Mouse (Mus musculus) left cerebral cortex, postnatal 36 days (tissue): ENCODE data around the gene Emilin1. TPM values are rescaled to one million over a fixed set of nuclear protein-coding genes. Genes with fewer than 3 reads are reported as not detected.

Experiments
- DNase-seq, 2 experiments: peaks; one replicate each; pipeline ENCODE4 v3.0.0; 2021 to 2022; ENCODE audit warnings: low spot score in 2 of 2, mixed read lengths in 1 of 2
- intact Hi-C: fragments of 180-260 bp; cut with DNase I; formaldehyde crosslinking; loops from one replicate; pipeline ENCODE4 v1.15.1; 2025
- total RNA-seq, 2 experiments: library from RNA; stranded (reverse); gene quantifications; 2 replicates each; pipeline ENCODE4 v1.2.3; 2021

Gene Emilin1
- total RNA-seq, 2 experiments from 2014 or later = 1.7 to 5.1 TPM

GRCm38 (mm10) chr5:30949654-30950326 is 36.6 kb downstream of the Emilin1 start:
- DNase-seq = peak; percentile 90 to 91
- intact Hi-C loops = loop anchor here (10.0 kb wide), 1 partner anchor 245 kb away; the partner anchor contains the start of genes Eif2b4 and Snx17

GRCm38 (mm10) chr5:30950451-30950850 is 37.2 kb downstream of the Emilin1 start:
- intact Hi-C loops = loop anchor here (10.0 kb wide), 1 partner anchor 244 kb away; the partner anchor contains the start of genes Eif2b4 and Snx17
- no peak for DNase-seq

- no peak for DNase-seq
- intact Hi-C loops = loop anchor here (10.0 kb wide), 1 partner anchor 244 kb away; the partner anchor contains the start of genes Eif2b4 and Snx17
Measured at GRCm38 (mm10) chr5:30950922-30951321, 37.7 kb downstream of the Emilin1 start.

- intact Hi-C loops = loop anchor here (10.0 kb wide), 1 partner anchor 243 kb away; the partner anchor contains the start of genes Eif2b4 and Snx17
- no peak for DNase-seq
Measured at GRCm38 (mm10) chr5:30951706-30952105, 38.5 kb downstream of the Emilin1 start.

GRCm38 (mm10) chr5:30952551-30952950 is 39.3 kb downstream of the Emilin1 start:
- intact Hi-C loops = loop anchor here (10.0 kb wide), 1 partner anchor 242 kb away; the partner anchor contains the start of genes Eif2b4 and Snx17

GRCm38 (mm10) chr5:30954065-30954464 is 40.9 kb downstream of the Emilin1 start:
- intact Hi-C loops = loop anchor here (10.0 kb wide), 1 partner anchor 241 kb away; the partner anchor contains the start of genes Eif2b4 and Snx17
- no peak for DNase-seq

More at GRCm38 (mm10) chr5:30952551-30952950, 39.3 kb downstream of the Emilin1 start:
- no peak for DNase-seq

- DNase-seq = no peak
- intact Hi-C loops = loop anchor here (10.0 kb wide), 1 partner anchor 240 kb away; the partner anchor contains the start of genes Eif2b4 and Snx17
Measured at GRCm38 (mm10) chr5:30954556-30954955, 41.4 kb downstream of the Emilin1 start.

- DNase-seq = no peak
- intact Hi-C loops = loop anchor here (10.0 kb wide), 1 partner anchor 239 kb away; the partner anchor contains the start of genes Eif2b4 and Snx17
Measured at GRCm38 (mm10) chr5:30955751-30956150, 42.5 kb downstream of the Emilin1 start.

- no peak for DNase-seq
- intact Hi-C loops = loop anchor here (10.0 kb wide), 1 partner anchor 237 kb away; the partner anchor contains the start of genes Eif2b4 and Snx17
Measured at GRCm38 (mm10) chr5:30957891-30958290, 44.7 kb downstream of the Emilin1 start.

GRCm38 (mm10) chr5:30959198-30959854 is 46.1 kb downstream of the Emilin1 start:
- DNase-seq = no peak
- intact Hi-C loops = loop anchor here (10.0 kb wide), 1 partner anchor 235 kb away; the partner anchor contains the start of genes Eif2b4 and Snx17

- DNase-seq = peak; percentile 99
- intact Hi-C loops = loop anchor here (5.0 to 10.0 kb wide), 2 partner anchors 87 to 235 kb away; partner anchors contain the start of genes Atraid, Eif2b4, Slc5a6 and Snx17
Measured at GRCm38 (mm10) chr5:30959966-30960501, 46.8 kb downstream of the Emilin1 start, which contains the start of gene Preb. Gene Preb, minus strand, starts transcription at chr5:30960361.

- intact Hi-C loops = loop anchor here (5.0 kb wide), 1 partner anchor 86 kb away; the partner anchor contains the start of genes Atraid and Slc5a6
- DNase-seq = no peak
Measured at GRCm38 (mm10) chr5:30960814-30961213, 47.6 kb downstream of the Emilin1 start.

GRCm38 (mm10) chr5:30961545-30962505 is 48.6 kb downstream of the Emilin1 start:
- intact Hi-C loops = loop anchor here (5.0 kb wide), 1 partner anchor 85 kb away; the partner anchor contains the start of genes Atraid and Slc5a6
- no peak for DNase-seq

GRCm38 (mm10) chr5:30963916-30964315 is 50.7 kb downstream of the Emilin1 start:
- no peak for DNase-seq
- intact Hi-C loops = loop anchor here (5.0 kb wide), 1 partner anchor 83 kb away; the partner anchor contains the start of genes Atraid and Slc5a6

- no peak for DNase-seq
- intact Hi-C loops = loop anchor here (5.0 kb wide), 1 partner anchor 36 kb away; no protein-coding TSS in a partner anchor
Measured at GRCm38 (mm10) chr5:30966189-30966588, 53.0 kb downstream of the Emilin1 start.

- no peak for DNase-seq
- intact Hi-C loops = loop anchor here (5.0 kb wide), 1 partner anchor 34 kb away; no protein-coding TSS in a partner anchor
Measured at GRCm38 (mm10) chr5:30968416-30968815, 55.2 kb downstream of the Emilin1 start, which contains the start of gene Tcf23. Gene Tcf23, plus strand, starts transcription at chr5:30968662.

- intact Hi-C loops = loop anchor here (5.0 kb wide), 1 partner anchor 33 kb away; no protein-coding TSS in a partner anchor
- no peak for DNase-seq
Measured at GRCm38 (mm10) chr5:30969440-30969839, 56.2 kb downstream of the Emilin1 start.
